In the genomic region with DNA sequence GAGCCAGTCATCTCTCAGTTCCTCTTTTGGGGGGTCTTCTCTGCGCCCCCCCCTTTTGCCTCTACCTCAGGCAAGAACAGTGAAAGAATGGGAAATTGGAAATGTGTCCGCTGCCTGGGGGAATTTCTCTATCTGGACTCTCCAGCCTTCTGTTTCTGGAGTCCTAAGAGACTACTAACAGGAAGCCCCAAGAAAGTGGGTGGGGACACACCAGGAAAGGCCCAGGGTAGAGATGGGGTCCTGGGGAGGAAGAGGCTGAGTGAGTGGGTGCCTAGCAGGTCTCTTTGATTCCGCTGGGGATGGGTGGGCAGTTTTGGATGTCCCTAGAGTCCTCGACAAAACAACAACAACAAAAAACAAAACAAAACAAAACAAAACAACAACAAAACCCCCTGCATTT, we compare ENCODE assay signal across 8 mouse cellular contexts. TPM values are rescaled to one million over a fixed set of nuclear protein-coding genes. Genes with fewer than 3 reads are reported as not detected.
A peak's percentile ranks its signal among the peaks of the same experiment; 100 is the strongest.
DNase-seq lines count a peak whose midpoint lies in the region; ATAC-seq and TF ChIP-seq lines count a peak whose summit lies in the region.

No protein-coding gene starts in this region.

- H3K27me3 ChIP-seq in forebrain, embryonic 12.5 days: no peaks in the 10 kb centered on the region
- H3K27me3 ChIP-seq in limb, embryonic 10.5 days (ENCODE audit: low read depth, poor library complexity, severe bottlenecking): peaks cover 7% of the 10 kb centered on the region; the same call in 1 of the 2 replicates
- 0 out of 2 replicates have a peak, but pooled peaks cover 2% of the 10 kb centered on the region for H3K27me3 ChIP-seq in neural tube, embryonic 15.5 days (replicated peaks)

- H3K27ac ChIP-seq in layer of hippocampus, adult 2 months: no peak overlapping the region
- 0 out of 2 replicates have a peak overlapping the region, but pooled peaks have one; percentile 21 for H3K27ac ChIP-seq in forebrain, embryonic 12.5 days
- peak overlapping the region; percentile 88 for H3K27ac ChIP-seq in limb, embryonic 10.5 days
- H3K27ac ChIP-seq in neural tube, embryonic 15.5 days (replicated peaks): no peak overlapping the region

- peak overlapping the region; percentile 86 for H3K4me2 ChIP-seq in forebrain, embryonic 12.5 days
- peak overlapping the region; percentile 89 for H3K4me2 ChIP-seq in neural tube, embryonic 15.5 days

- no peaks in the 10 kb centered on the region for H3K36me3 ChIP-seq in forebrain, embryonic 12.5 days (replicated peaks)
- peaks cover 5% of the 10 kb centered on the region for H3K36me3 ChIP-seq in limb, embryonic 10.5 days
- no peaks in the 10 kb centered on the region for H3K36me3 ChIP-seq in neural tube, embryonic 15.5 days

- 43% methylated on average over 4 of the region's 4 CpGs for WGBS in forebrain, embryonic 12.5 days
- 47% methylated on average over 4 of the region's 4 CpGs for WGBS in limb, embryonic 10.5 days
- 45% methylated on average over 4 of the region's 4 CpGs for WGBS in neural tube, embryonic 15.5 days

- ATAC-seq in forebrain, embryonic 12.5 days (ENCODE audit: low FRiP score): no peak; the same call in 1 of the 2 replicates
- ATAC-seq in neural tube, embryonic 15.5 days (ENCODE audit: low FRiP score): no peak; the same call in 1 of the 2 replicates

- no peak for TF ChIP-seq CTCF in layer of hippocampus, adult 2 months (conservative IDR thresholded peaks at IDR 0.05)

- peak overlapping the region; percentile 38; the same call in 1 of the 2 replicates for H3K4me3 ChIP-seq in layer of hippocampus, adult 2 months
- H3K4me3 ChIP-seq in forebrain, embryonic 12.5 days (replicated peaks): peak overlapping the region; percentile 67
- peak overlapping the region; percentile 73 for H3K4me3 ChIP-seq in limb, embryonic 10.5 days
- peak overlapping the region; percentile 61 for H3K4me3 ChIP-seq in neural tube, embryonic 15.5 days (replicated peaks)

- peaks cover 34% of the 10 kb centered on the region for H3K4me1 ChIP-seq in forebrain, embryonic 12.5 days
- peaks cover 28% of the 10 kb centered on the region for H3K4me1 ChIP-seq in limb, embryonic 10.5 days
- peaks cover 23% of the 10 kb centered on the region for H3K4me1 ChIP-seq in neural tube, embryonic 15.5 days

- peak overlapping the region; percentile 75 for H3K9ac ChIP-seq in forebrain, embryonic 12.5 days
- peak overlapping the region; percentile 62 for H3K9ac ChIP-seq in neural tube, embryonic 15.5 days (replicated peaks)

- no peak for DNase-seq in layer of hippocampus, adult 2 months (ENCODE audit: low spot score in 2 of 2)
- DNase-seq in layer of hippocampus, postnatal 14 days (ENCODE audit: low spot score in 2 of 2): no peak
- no peak for DNase-seq in limb, embryonic 10.5 days (ENCODE audit: low spot score)
- no peak for DNase-seq in urinary bladder, adult 2 months (ENCODE audit: low spot score)
- DNase-seq in cerebellum, adult 18-20 months: no peak
- DNase-seq in cerebellum, adult 9-11 months: no peak

- H3K9me3 ChIP-seq in forebrain, embryonic 12.5 days: no peaks in the 10 kb centered on the region
- H3K9me3 ChIP-seq in limb, embryonic 10.5 days (replicated peaks): no peaks in the 10 kb centered on the region
- no peaks in the 10 kb centered on the region for H3K9me3 ChIP-seq in neural tube, embryonic 15.5 days (replicated peaks)

RNA-seq across cellular contexts. Expression of gene Tnfsf9, which starts 0.6 kb away (rescaled TPM):
- total RNA-seq in layer of hippocampus, adult 2 months (2021): under 1 TPM; 0.37 to 0.38 TPM
- total RNA-seq in layer of hippocampus, postnatal 14 days (2021): under 1 TPM; 0.50 to 0.60 TPM
- 8.7 and 9.2 TPM in 2 replicates for polyA plus RNA-seq in forebrain, embryonic 12.5 days (2016; fragmentation: Nextera tagmentation; extraction: Ambion mirVana)
- 7.4 and 7.8 TPM in 2 replicates for polyA plus RNA-seq in limb, embryonic 10.5 days (2016; fragmentation: Nextera tagmentation; extraction: Ambion mirVana)
- 7.7 and 8.5 TPM in 2 replicates for polyA plus RNA-seq in neural tube, embryonic 15.5 days (2015; fragmentation: Nextera tagmentation; extraction: Ambion mirVana)
- polyA plus RNA-seq in urinary bladder, adult 2 months (2012; rRNA removed): 5.7 and 8.8 TPM in 2 replicates

RNA-seq across cellular contexts. Expression of gene Tubb4a, which starts 16.9 kb away (rescaled TPM):
- 100 to 1,000 TPM; 558 TPM for total RNA-seq in layer of hippocampus, adult 2 months (2021)
- total RNA-seq in layer of hippocampus, postnatal 14 days (2021): 100 to 1,000 TPM; 714 to 754 TPM
- 121 and 145 TPM in 2 replicates for polyA plus RNA-seq in forebrain, embryonic 12.5 days (2016; fragmentation: Nextera tagmentation; extraction: Ambion mirVana)
- 3.3 and 5.4 TPM in 2 replicates for polyA plus RNA-seq in limb, embryonic 10.5 days (2016; fragmentation: Nextera tagmentation; extraction: Ambion mirVana)
- 309 and 350 TPM in 2 replicates for polyA plus RNA-seq in neural tube, embryonic 15.5 days (2015; fragmentation: Nextera tagmentation; extraction: Ambion mirVana)
- polyA plus RNA-seq in urinary bladder, adult 2 months (2012; rRNA removed): 3.8 and 5.9 TPM in 2 replicates

RNA-seq across cellular contexts. Expression of gene Dennd1c, which starts 26.2 kb away (rescaled TPM):
- total RNA-seq in layer of hippocampus, adult 2 months (2021): 1 to 10 TPM; 1.4 to 2.0 TPM
- 1 to 10 TPM; 1.4 to 2.9 TPM for total RNA-seq in layer of hippocampus, postnatal 14 days (2021)
- 5.2 and 5.9 TPM in 2 replicates for polyA plus RNA-seq in forebrain, embryonic 12.5 days (2016; fragmentation: Nextera tagmentation; extraction: Ambion mirVana)
- polyA plus RNA-seq in limb, embryonic 10.5 days (2016; fragmentation: Nextera tagmentation; extraction: Ambion mirVana): 0.66 and 0.97 TPM in 2 replicates
- 5.6 and 7.7 TPM in 2 replicates for polyA plus RNA-seq in neural tube, embryonic 15.5 days (2015; fragmentation: Nextera tagmentation; extraction: Ambion mirVana)
- polyA plus RNA-seq in urinary bladder, adult 2 months (2012; rRNA removed): 5.1 and 6.1 TPM in 2 replicates

RNA-seq across cellular contexts. Expression of gene Slc25a23, which starts 44.8 kb away (rescaled TPM):
- 100 to 1,000 TPM; 373 to 393 TPM for total RNA-seq in layer of hippocampus, adult 2 months (2021)
- 100 to 1,000 TPM; 338 to 358 TPM for total RNA-seq in layer of hippocampus, postnatal 14 days (2021)
- 20.3 and 21.3 TPM in 2 replicates for polyA plus RNA-seq in forebrain, embryonic 12.5 days (2016; fragmentation: Nextera tagmentation; extraction: Ambion mirVana)
- polyA plus RNA-seq in limb, embryonic 10.5 days (2016; fragmentation: Nextera tagmentation; extraction: Ambion mirVana): 2.5 and 3.9 TPM in 2 replicates
- 42.7 and 43.7 TPM in 2 replicates for polyA plus RNA-seq in neural tube, embryonic 15.5 days (2015; fragmentation: Nextera tagmentation; extraction: Ambion mirVana)
- polyA plus RNA-seq in urinary bladder, adult 2 months (2012; rRNA removed): 34.2 and 71.3 TPM in 2 replicates

RNA-seq across cellular contexts. Expression of gene Cd70, which starts 45.1 kb away (rescaled TPM):
- total RNA-seq in layer of hippocampus, adult 2 months (2021): not detected
- total RNA-seq in layer of hippocampus, postnatal 14 days (2021): under 1 TPM in 1 of 2 experiments, not detected in 1; 0.48 TPM
- not detected in 2 replicates for polyA plus RNA-seq in forebrain, embryonic 12.5 days (2016; fragmentation: Nextera tagmentation; extraction: Ambion mirVana)
- polyA plus RNA-seq in limb, embryonic 10.5 days (2016; fragmentation: Nextera tagmentation; extraction: Ambion mirVana): not detected in 2 replicates
- 1.7 and 1.8 TPM in 2 replicates for polyA plus RNA-seq in neural tube, embryonic 15.5 days (2015; fragmentation: Nextera tagmentation; extraction: Ambion mirVana)
- polyA plus RNA-seq in urinary bladder, adult 2 months (2012; rRNA removed): 0.18 and 0.25 TPM in 2 replicates

Comparison
In these comparisons a context has a peak if more than half of its experiments do, and no peak if none do; other contexts are left out.
1. H3K27ac ChIP-seq: peak in forebrain, embryonic 12.5 days (single experiment) and limb, embryonic 10.5 days (single experiment); none in layer of hippocampus, adult 2 months (single experiment) and neural tube, embryonic 15.5 days (single experiment).
2. RNA of gene Tubb4a, which starts 16.9 kb away (polyA plus RNA-seq): 309 to 350 TPM in neural tube, embryonic 15.5 days and 121 to 145 TPM in forebrain, embryonic 12.5 days; 3.3 to 5.4 TPM in limb, embryonic 10.5 days and 3.8 to 5.9 TPM in urinary bladder, adult 2 months; every median in the first group is over 10 times any median in the second.
3. Peak in every context shown above with its lines, with median percentiles within 50 percentile points of each other: H3K4me3 ChIP-seq.